Mouse (Mus musculus): ENCODE measurements around the gene Lamtor4. TPM values are rescaled to one million over a fixed set of nuclear protein-coding genes. Genes with fewer than 3 reads are reported as not detected.

The Lamtor4 gene
- total and polyA plus RNA-seq, 2 experiments from 2014 or later = 79.6 to 99.8 TPM

DNA sequence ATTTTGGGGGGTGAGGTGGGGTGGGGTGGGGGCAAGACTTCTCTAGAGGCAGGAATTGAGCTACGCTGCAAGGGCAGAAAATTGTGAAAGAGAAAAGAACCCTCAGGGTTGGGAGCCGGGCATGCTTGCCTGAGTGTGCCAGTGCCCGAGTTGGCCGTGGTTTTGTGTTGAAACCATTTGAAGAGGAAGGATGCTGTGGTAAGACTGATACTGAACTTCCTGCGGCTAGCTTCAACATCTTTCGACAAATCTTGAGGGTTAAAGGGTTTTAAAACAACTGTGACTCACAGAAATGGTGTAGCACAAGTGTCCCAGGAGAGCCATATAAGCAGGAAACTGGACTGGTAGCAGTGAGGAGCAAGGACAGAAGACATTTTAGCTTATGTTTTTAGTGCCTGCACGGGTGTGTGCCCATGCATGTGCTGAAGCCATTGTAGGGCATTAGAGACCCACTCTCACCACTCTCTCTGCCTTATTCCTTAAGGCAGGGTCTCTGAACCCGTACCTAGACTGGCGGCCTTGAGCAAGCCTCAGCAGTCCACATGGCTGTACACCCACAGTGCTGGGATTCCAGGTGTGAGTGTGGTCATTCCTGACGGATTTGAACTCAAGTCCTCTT is 1.8 kb downstream of the Lamtor4 start:
- Histone ChIP-seq H3K9ac (replicated peaks; ENCODE audit: low read length, poor library complexity, severe bottlenecking) (no peak overlapping the region), H3K27me3 (ENCODE audit: insufficient read depth, low read length) (no peaks in the 10 kb centered on the region), H3K4me1 (ENCODE audit: insufficient read depth, low read length) (0 out of 2 replicates have a peak, but pooled peaks cover 2% of the 10 kb centered on the region), H3K9me3 (ENCODE audit: low read length) (no peaks in the 10 kb centered on the region), H3K4me3 (ENCODE audit: low read depth, low read length) (no peak overlapping the region), H3K4me2 (ENCODE audit: low read depth, low read length, poor library complexity, severe bottlenecking) (no peak overlapping the region), H3K36me3 (ENCODE audit: insufficient read depth, low read length) (peaks cover 32% of the 10 kb centered on the region), H3K27ac (ENCODE audit: low read depth, low read length) (no peak overlapping the region)
- WGBS = 91% methylated on average over 10 of the region's 10 CpGs
- DNase-seq (ENCODE audit: low spot score) (no peak), ATAC-seq (ENCODE audit: low FRiP score) (no peak)
- no peak for TF ChIP-seq CTCF (IDR thresholded peaks at IDR 0.05)

DNA sequence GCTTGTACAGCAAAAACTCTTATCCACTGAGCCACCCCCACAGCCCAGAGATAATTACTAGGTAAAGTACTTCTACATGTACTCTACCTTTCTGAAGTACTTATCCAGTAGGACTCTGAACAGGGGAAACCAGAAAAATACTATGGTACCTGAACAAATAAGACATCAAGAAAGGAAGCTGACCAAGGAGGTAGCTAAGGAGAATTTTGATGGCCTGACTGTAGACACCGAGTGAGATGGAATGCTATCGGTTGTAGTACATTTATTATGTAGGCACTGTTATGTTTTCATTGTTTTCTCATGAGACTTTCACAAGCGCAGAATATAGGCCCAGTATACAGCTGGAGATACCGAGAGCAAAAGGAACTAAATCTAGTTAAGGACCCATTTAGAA is 2.3 kb downstream of the Lamtor4 start:
- Histone ChIP-seq H3K27ac (ENCODE audit: low read depth, low read length) (no peak overlapping the region), H3K9me3 (ENCODE audit: low read length) (no peaks in the 10 kb centered on the region), H3K9ac (replicated peaks; ENCODE audit: low read length, poor library complexity, severe bottlenecking) (no peak overlapping the region), H3K4me3 (ENCODE audit: low read depth, low read length) (no peak overlapping the region), H3K27me3 (ENCODE audit: insufficient read depth, low read length) (no peaks in the 10 kb centered on the region), H3K36me3 (ENCODE audit: insufficient read depth, low read length) (peaks cover 33% of the 10 kb centered on the region), H3K4me2 (ENCODE audit: low read depth, low read length, poor library complexity, severe bottlenecking) (no peak overlapping the region), H3K4me1 (ENCODE audit: insufficient read depth, low read length) (peaks cover 4% of the 10 kb centered on the region; the same call in 1 of the 2 replicates)
- TF ChIP-seq CTCF (IDR thresholded peaks at IDR 0.05) = no peak
- WGBS = 89% methylated on average over 4 of the region's 4 CpGs
- ATAC-seq (ENCODE audit: low FRiP score) = no peak
- DNase-seq (ENCODE audit: low spot score) = no peak

DNA sequence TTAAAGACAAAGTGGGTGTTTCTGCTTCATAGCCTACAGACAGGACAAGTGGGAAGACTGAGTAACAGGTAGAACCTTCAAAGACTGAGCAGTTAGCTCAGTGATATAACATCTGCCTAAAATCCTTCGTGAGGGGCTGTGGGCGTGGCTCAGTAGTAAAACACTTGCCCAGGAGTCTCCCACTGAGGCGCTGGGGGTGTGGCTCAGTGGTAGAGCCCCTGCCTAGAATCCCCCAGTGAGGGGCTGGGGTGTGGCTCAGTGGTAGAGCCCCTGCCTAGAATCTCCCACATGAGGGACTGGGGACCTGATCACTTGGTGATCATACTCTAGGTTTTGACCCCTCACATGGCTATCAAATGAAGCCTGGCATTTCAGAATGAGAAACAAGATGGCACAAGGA is 2.8 kb downstream of the Lamtor4 start:
- ATAC-seq (ENCODE audit: low FRiP score) (no peak), DNase-seq (ENCODE audit: low spot score) (no peak)
- Histone ChIP-seq H3K4me2 (ENCODE audit: low read depth, low read length, poor library complexity, severe bottlenecking) (no peak overlapping the region), H3K4me3 (ENCODE audit: low read depth, low read length) (no peak overlapping the region), H3K27me3 (ENCODE audit: insufficient read depth, low read length) (no peaks in the 10 kb centered on the region), H3K36me3 (ENCODE audit: insufficient read depth, low read length) (peaks cover 33% of the 10 kb centered on the region), H3K27ac (ENCODE audit: low read depth, low read length) (no peak overlapping the region), H3K9ac (replicated peaks; ENCODE audit: low read length, poor library complexity, severe bottlenecking) (no peak overlapping the region), H3K4me1 (ENCODE audit: insufficient read depth, low read length) (peaks cover 6% of the 10 kb centered on the region; the same call in 1 of the 2 replicates), H3K9me3 (ENCODE audit: low read length) (no peaks in the 10 kb centered on the region)
- TF ChIP-seq CTCF (IDR thresholded peaks at IDR 0.05) = no peak
- WGBS = 85% methylated on average over 3 of the region's 3 CpGs

DNA sequence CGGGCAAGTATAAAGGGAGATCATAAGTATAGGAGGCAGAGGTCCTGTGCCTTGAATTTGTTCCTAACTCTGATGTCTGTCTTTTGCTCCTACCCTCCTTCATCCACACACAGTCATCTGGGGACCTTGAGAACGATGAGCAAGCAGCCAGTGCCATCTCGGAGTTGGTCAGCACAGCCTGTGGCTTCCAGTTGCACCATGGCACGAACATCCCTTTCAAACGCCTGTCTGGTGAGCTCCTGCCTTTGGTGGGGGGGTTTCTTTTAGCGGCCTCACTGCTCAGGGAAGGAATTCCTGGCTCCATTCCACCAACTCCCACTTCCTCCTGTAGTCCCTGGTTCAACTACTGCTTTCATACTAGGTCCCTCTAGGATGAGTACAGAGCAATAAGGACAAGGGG is 3.3 kb downstream of the Lamtor4 start:
- no peak for DNase-seq (ENCODE audit: low spot score)
- TF ChIP-seq CTCF (IDR thresholded peaks at IDR 0.05) = no peak
- no peak for ATAC-seq (ENCODE audit: low FRiP score)

DNA sequence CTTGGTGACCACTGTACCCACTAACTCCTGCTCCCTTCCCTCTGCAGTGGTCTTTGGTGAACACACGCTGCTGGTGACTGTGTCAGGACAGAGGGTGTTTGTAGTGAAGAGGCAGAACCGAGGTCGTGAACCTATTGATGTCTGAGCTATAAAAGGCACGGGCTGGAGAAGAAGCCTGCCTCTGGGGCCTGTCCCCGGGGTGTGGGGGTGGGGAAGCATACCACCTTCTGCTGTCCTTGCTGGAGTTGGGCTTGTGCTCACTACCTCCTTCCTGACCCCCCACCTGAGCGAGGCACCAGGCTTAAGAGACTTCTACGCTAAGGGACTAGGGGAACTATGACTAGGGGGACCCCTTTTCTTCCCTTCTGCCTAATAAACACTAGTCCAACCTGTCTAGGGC is 3.7 kb downstream of the Lamtor4 start:
- DNase-seq (ENCODE audit: low spot score) (no peak), ATAC-seq (ENCODE audit: low FRiP score) (no peak)
- Histone ChIP-seq H3K27me3 (ENCODE audit: insufficient read depth, low read length) (no peaks in the 10 kb centered on the region), H3K9me3 (ENCODE audit: low read length) (no peaks in the 10 kb centered on the region), H3K4me2 (ENCODE audit: low read depth, low read length, poor library complexity, severe bottlenecking) (no peak overlapping the region), H3K4me1 (ENCODE audit: insufficient read depth, low read length) (peaks cover 6% of the 10 kb centered on the region; the same call in 1 of the 2 replicates), H3K27ac (ENCODE audit: low read depth, low read length) (no peak overlapping the region), H3K4me3 (ENCODE audit: low read depth, low read length) (no peak overlapping the region), H3K9ac (replicated peaks; ENCODE audit: low read length, poor library complexity, severe bottlenecking) (no peak overlapping the region), H3K36me3 (ENCODE audit: insufficient read depth, low read length) (peaks cover 33% of the 10 kb centered on the region)
- TF ChIP-seq CTCF (IDR thresholded peaks at IDR 0.05) = no peak
- 85% methylated on average over 7 of the region's 7 CpGs for WGBS

More for the DNA sequence above, 3.3 kb downstream of the Lamtor4 start:
- Histone ChIP-seq H3K27ac (ENCODE audit: low read depth, low read length) (no peak overlapping the region), H3K27me3 (ENCODE audit: insufficient read depth, low read length) (no peaks in the 10 kb centered on the region), H3K9me3 (ENCODE audit: low read length) (no peaks in the 10 kb centered on the region), H3K4me2 (ENCODE audit: low read depth, low read length, poor library complexity, severe bottlenecking) (no peak overlapping the region), H3K9ac (replicated peaks; ENCODE audit: low read length, poor library complexity, severe bottlenecking) (no peak overlapping the region), H3K36me3 (ENCODE audit: insufficient read depth, low read length) (peaks cover 33% of the 10 kb centered on the region), H3K4me3 (ENCODE audit: low read depth, low read length) (no peak overlapping the region), H3K4me1 (ENCODE audit: insufficient read depth, low read length) (peaks cover 6% of the 10 kb centered on the region; the same call in 1 of the 2 replicates)
- 88% methylated on average over 6 of the region's 6 CpGs for WGBS

DNA sequence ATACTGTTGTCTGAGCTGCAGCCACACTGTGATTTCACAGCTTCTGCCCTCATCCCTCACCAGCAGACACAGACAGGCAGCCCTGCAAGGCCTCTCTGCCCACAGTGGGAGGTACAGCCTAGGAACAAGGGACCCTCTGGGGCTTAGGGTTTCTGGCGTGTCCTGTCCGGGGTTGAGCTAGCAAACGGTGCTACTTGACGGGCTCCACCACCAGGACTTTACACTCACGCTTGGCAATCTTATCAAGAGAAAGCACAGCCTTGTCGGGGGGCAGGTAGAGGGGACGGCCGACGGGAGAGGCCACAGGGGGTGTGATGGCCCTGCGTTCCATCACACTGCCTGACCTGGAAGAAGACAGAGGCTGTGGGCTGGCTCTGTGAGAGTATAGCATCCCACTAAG is 4.8 kb downstream of the Lamtor4 start:
- no peak overlapping the region for H3K9ac ChIP-seq (replicated peaks; ENCODE audit: low read length, poor library complexity, severe bottlenecking)
- ATAC-seq (ENCODE audit: low FRiP score) = no peak

More for the DNA sequence above, 4.8 kb downstream of the Lamtor4 start:
- peaks cover 6% of the 10 kb centered on the region; the same call in 1 of the 2 replicates for H3K4me1 ChIP-seq (ENCODE audit: insufficient read depth, low read length)
- WGBS = 86% methylated on average over 10 of the region's 10 CpGs
- H3K4me2 ChIP-seq (ENCODE audit: low read depth, low read length, poor library complexity, severe bottlenecking) = no peak overlapping the region
- TF ChIP-seq CTCF (IDR thresholded peaks at IDR 0.05) = no peak
- H3K27ac ChIP-seq (ENCODE audit: low read depth, low read length) = no peak overlapping the region
- DNase-seq (ENCODE audit: low spot score) = no peak
- peaks cover 33% of the 10 kb centered on the region for H3K36me3 ChIP-seq (ENCODE audit: insufficient read depth, low read length)
- no peaks in the 10 kb centered on the region for H3K9me3 ChIP-seq (ENCODE audit: low read length)
- no peak overlapping the region for H3K4me3 ChIP-seq (ENCODE audit: low read depth, low read length)
- H3K27me3 ChIP-seq (ENCODE audit: insufficient read depth, low read length) = no peaks in the 10 kb centered on the region

Measured in midbrain, postnatal 0 days (tissue).